Mouse (Mus musculus): ENCODE data around the gene Rom1. TPM values are rescaled to one million over a fixed set of nuclear protein-coding genes. Genes with fewer than 3 reads are reported as not detected.

The Rom1 gene
- polyA plus RNA-seq, 1 experiment from 2014 or later: 1.4 TPM

DNA sequence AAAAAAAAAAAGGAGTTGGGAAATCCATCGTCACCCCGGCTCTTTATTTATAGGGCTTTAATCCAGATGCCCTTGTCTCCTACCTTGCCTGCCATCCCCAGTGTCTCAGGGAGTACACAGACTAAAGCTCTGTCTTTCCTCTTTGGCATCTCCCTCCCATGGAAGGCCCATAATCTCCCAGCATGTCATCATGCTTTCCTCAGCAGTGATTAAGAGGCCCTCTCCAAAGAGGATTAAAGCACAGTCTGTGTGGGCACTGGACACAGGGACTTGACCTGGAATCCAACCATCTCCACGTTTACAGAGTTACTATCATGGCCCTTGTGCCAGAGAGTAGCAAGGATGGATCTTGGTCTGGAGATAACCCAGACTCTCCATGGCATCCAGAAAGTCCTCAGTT, 45.5 kb downstream of the Rom1 start, which contains the start of the genes Lbhd1 and Gm49403:
Lbhd1 (plus strand) TSS at position 117 of the 400 bp plus-strand sequence.
Gm49403 (plus strand) TSS at position 315 of the 400 bp plus-strand sequence.
- ATAC-seq (ENCODE audit: low FRiP score): no peak

DNA sequence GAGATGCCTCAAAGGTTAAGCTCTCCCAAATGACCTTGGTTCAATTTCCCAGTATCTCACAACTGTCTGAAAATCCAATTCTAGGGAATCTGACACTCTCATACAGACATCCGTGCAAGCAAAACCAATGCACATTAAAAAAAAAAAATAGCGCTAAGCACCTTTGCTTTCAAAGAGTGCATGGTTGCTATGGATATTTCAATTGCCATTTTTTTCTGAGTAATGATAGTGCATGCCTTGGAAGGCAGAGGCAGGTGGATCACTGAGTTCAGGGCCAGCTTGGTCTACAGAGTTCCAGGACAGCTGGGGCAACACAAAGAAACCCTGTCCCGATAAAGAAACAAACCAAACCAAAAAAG, 48.1 kb downstream of the Rom1 start:
- ATAC-seq (ENCODE audit: low FRiP score) (peak; percentile 42), DNase-seq (ENCODE audit: low spot score, missing footprints) (no peak)
- H3K4me1 ChIP-seq (ENCODE audit: control insufficient read depth, insufficient read depth, low read length): peaks cover 7% of the 10 kb centered on the region; the same call in 1 of the 2 replicates
- H3K4me2 ChIP-seq: peak overlapping the region; percentile 87
- H3K9me3 ChIP-seq (ENCODE audit: control insufficient read depth, low read length): no peaks in the 10 kb centered on the region
- H3K36me3 ChIP-seq (ENCODE audit: control insufficient read depth, insufficient read depth, low read length): no peaks in the 10 kb centered on the region
- H3K4me3 ChIP-seq (ENCODE audit: low read depth, low read length): peak overlapping the region; percentile 73
- 13% methylated on average over 3 of the region's 3 CpGs for WGBS
- H3K9ac ChIP-seq (ENCODE audit: low read length): peak overlapping the region; percentile 87
- peak overlapping the region; percentile 56; the same call in 1 of the 2 replicates for H3K27ac ChIP-seq (ENCODE audit: low read depth, low read length)
- no peaks in the 10 kb centered on the region for H3K27me3 ChIP-seq (ENCODE audit: control insufficient read depth, insufficient read depth, low read length)

More for the DNA sequence above, 45.5 kb downstream of the Rom1 start, which contains the start of the genes Lbhd1 and Gm49403:
- H3K9me3 ChIP-seq (ENCODE audit: control insufficient read depth, low read length): no peaks in the 10 kb centered on the region
- H3K27me3 ChIP-seq (ENCODE audit: control insufficient read depth, insufficient read depth, low read length): no peaks in the 10 kb centered on the region
- H3K4me2 ChIP-seq: no peak within 1 kb of the TSS
- H3K27ac ChIP-seq (ENCODE audit: low read depth, low read length): no peak within 1 kb of the TSS
- no peak within 1 kb of the TSS for H3K4me3 ChIP-seq (ENCODE audit: low read depth, low read length)
- WGBS: 64% methylated on average over 3 of the region's 3 CpGs
- DNase-seq (ENCODE audit: low spot score, missing footprints): no peak
- H3K4me1 ChIP-seq (ENCODE audit: control insufficient read depth, insufficient read depth, low read length): peaks cover 14% of the 10 kb centered on the region
- no peaks in the 10 kb centered on the region for H3K36me3 ChIP-seq (ENCODE audit: control insufficient read depth, insufficient read depth, low read length)
- no peak within 1 kb of the TSS for H3K9ac ChIP-seq (ENCODE audit: low read length)

DNA sequence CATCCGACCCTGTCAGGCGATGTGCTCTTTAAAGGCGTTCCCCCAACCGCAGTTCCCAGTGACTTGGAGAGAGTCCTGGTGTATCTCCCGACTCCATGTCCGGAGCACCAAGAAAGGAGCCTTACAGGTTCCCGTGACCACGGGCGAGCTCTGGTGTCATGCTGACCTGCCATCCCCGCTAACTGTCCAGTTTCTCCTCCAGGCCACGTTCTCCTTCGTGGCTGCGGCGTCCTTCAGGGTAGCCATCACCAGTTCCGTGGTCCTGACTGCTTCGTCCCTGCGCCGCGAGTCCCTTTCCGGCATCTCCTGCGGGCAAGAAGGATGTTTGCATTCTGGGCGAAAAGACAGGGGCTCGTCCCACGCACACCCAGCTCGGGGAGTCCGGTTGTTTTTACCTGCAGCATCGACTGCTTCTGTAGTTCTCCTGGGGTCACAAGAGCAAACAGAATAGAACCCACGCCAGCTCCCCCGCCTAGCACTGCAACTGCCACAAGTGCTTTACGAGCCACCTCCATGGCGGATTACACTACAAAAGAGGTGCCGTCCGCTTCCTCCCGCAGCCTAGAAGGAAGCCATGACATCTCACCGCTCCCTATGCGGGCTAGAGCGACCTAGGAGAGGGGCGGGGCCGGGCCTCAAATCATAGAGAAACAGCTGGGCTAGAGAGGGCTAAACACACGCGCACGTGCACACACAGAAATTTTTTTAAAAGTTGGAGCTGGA, 48.7 kb downstream of the Rom1 start, which contains the start of gene Uqcc3:
Uqcc3 (minus strand) TSS at position 613 of the 723 bp plus-strand sequence.
- DNase-seq (ENCODE audit: low spot score, missing footprints): peak; percentile 97
- under 1% methylated on average over 42 of the region's 42 CpGs for WGBS
- Histone ChIP-seq H3K36me3 (ENCODE audit: control insufficient read depth, insufficient read depth, low read length) (no peaks in the 10 kb centered on the region), H3K4me3 (ENCODE audit: low read depth, low read length) (peak within 1 kb of the TSS; percentile 73), H3K4me1 (ENCODE audit: control insufficient read depth, insufficient read depth, low read length) (peaks cover 7% of the 10 kb centered on the region; the same call in 1 of the 2 replicates), H3K9me3 (ENCODE audit: control insufficient read depth, low read length) (no peaks in the 10 kb centered on the region), H3K27me3 (ENCODE audit: control insufficient read depth, insufficient read depth, low read length) (no peaks in the 10 kb centered on the region), H3K27ac (ENCODE audit: low read depth, low read length) (peak within 1 kb of the TSS; percentile 56), H3K9ac (ENCODE audit: low read length) (peak within 1 kb of the TSS; percentile 87), H3K4me2 (peak within 1 kb of the TSS; percentile 87)
- peak; percentile 98 for ATAC-seq (ENCODE audit: low FRiP score)

Small RNA genes within 50 kb of the gene (microRNA-seq; reads per million reads assigned to microRNA genes)
- gene Mir5136: not detected

Other genes starting within 250 kb of the Rom1 start
- gene Slc3a2, start 206.0 kb downstream of the Rom1 start, polyA plus RNA-seq (2014; fragmentation: Nextera tagmentation; extraction: Ambion mirVana): 139 and 142 TPM in 2 replicates
- gene Wdr74, start 193.5 kb downstream of the Rom1 start, polyA plus RNA-seq (2014; fragmentation: Nextera tagmentation; extraction: Ambion mirVana): 74.2 and 83.7 TPM in 2 replicates
- 1.5 and 2.7 TPM in 2 replicates for gene 1700092M07Rik, start 188.6 kb downstream of the Rom1 start, polyA plus RNA-seq (2014; fragmentation: Nextera tagmentation; extraction: Ambion mirVana)
- 85.6 and 94.7 TPM in 2 replicates for gene Stx5a, start 187.9 kb downstream of the Rom1 start, polyA plus RNA-seq (2014; fragmentation: Nextera tagmentation; extraction: Ambion mirVana)
- gene Nxf1, start 172.3 kb downstream of the Rom1 start, polyA plus RNA-seq (2014; fragmentation: Nextera tagmentation; extraction: Ambion mirVana): 209 and 235 TPM in 2 replicates
- gene Tmem223, start 158.4 kb downstream of the Rom1 start, polyA plus RNA-seq (2014; fragmentation: Nextera tagmentation; extraction: Ambion mirVana): 190 and 197 TPM in 2 replicates
- gene Tmem179b, start 154.9 kb downstream of the Rom1 start, polyA plus RNA-seq (2014; fragmentation: Nextera tagmentation; extraction: Ambion mirVana): 40.8 and 45.7 TPM in 2 replicates
- 15.4 and 19.6 TPM in 2 replicates for gene Taf6l, start 142.9 kb downstream of the Rom1 start, polyA plus RNA-seq (2014; fragmentation: Nextera tagmentation; extraction: Ambion mirVana)
- gene Polr2g, start 130.8 kb downstream of the Rom1 start, polyA plus RNA-seq (2014; fragmentation: Nextera tagmentation; extraction: Ambion mirVana): 169 and 177 TPM in 2 replicates
- gene Zbtb3, start 126.8 kb downstream of the Rom1 start, polyA plus RNA-seq (2014; fragmentation: Nextera tagmentation; extraction: Ambion mirVana): 6.1 and 6.5 TPM in 2 replicates
- gene Ttc9c, start 110.0 kb downstream of the Rom1 start, polyA plus RNA-seq (2014; fragmentation: Nextera tagmentation; extraction: Ambion mirVana): 51.7 and 59.7 TPM in 2 replicates
- 6.1 and 6.2 TPM in 2 replicates for gene Hnrnpul2, start 109.3 kb downstream of the Rom1 start, polyA plus RNA-seq (2014; fragmentation: Nextera tagmentation; extraction: Ambion mirVana)
- not detected in 2 replicates for gene AC129217.1, start 99.6 kb downstream of the Rom1 start, polyA plus RNA-seq (2014; fragmentation: Nextera tagmentation; extraction: Ambion mirVana)
- 50.6 and 52.7 TPM in 2 replicates for gene Bscl2, start 91.9 kb downstream of the Rom1 start, polyA plus RNA-seq (2014; fragmentation: Nextera tagmentation; extraction: Ambion mirVana)
- gene Gng3, start 90.2 kb downstream of the Rom1 start, polyA plus RNA-seq (2014; fragmentation: Nextera tagmentation; extraction: Ambion mirVana): 128 and 133 TPM in 2 replicates
- 0.18 and 0.30 TPM in 2 replicates for gene Lrrn4cl, start 78.6 kb downstream of the Rom1 start, polyA plus RNA-seq (2014; fragmentation: Nextera tagmentation; extraction: Ambion mirVana)
- 169 and 183 TPM in 2 replicates for gene Ubxn1, start 57.9 kb downstream of the Rom1 start, polyA plus RNA-seq (2014; fragmentation: Nextera tagmentation; extraction: Ambion mirVana)
- gene Uqcc3, start 48.4 kb downstream of the Rom1 start, polyA plus RNA-seq (2014; fragmentation: Nextera tagmentation; extraction: Ambion mirVana): 54.6 and 59.1 TPM in 2 replicates
- 109 and 123 TPM in 2 replicates for gene Lbhd1, start 45.6 kb downstream of the Rom1 start, polyA plus RNA-seq (2014; fragmentation: Nextera tagmentation; extraction: Ambion mirVana)
- gene Gm49403, start 45.4 kb downstream of the Rom1 start, polyA plus RNA-seq (2014; fragmentation: Nextera tagmentation; extraction: Ambion mirVana): not detected in 2 replicates
- gene 1810009A15Rik, start 40.5 kb downstream of the Rom1 start, polyA plus RNA-seq (2014; fragmentation: Nextera tagmentation; extraction: Ambion mirVana): 115 and 116 TPM in 2 replicates
- not detected in 2 replicates for gene Gm49416, start 40.4 kb downstream of the Rom1 start, polyA plus RNA-seq (2014; fragmentation: Nextera tagmentation; extraction: Ambion mirVana)
- 29.7 and 33.3 TPM in 2 replicates for gene Ints5, start 36.4 kb downstream of the Rom1 start, polyA plus RNA-seq (2014; fragmentation: Nextera tagmentation; extraction: Ambion mirVana)
- gene Ganab, start 31.3 kb downstream of the Rom1 start, polyA plus RNA-seq (2014; fragmentation: Nextera tagmentation; extraction: Ambion mirVana): 101 and 109 TPM in 2 replicates
- 42.1 and 46.0 TPM in 2 replicates for gene B3gat3, start 9.0 kb downstream of the Rom1 start, polyA plus RNA-seq (2014; fragmentation: Nextera tagmentation; extraction: Ambion mirVana)
- 5.8 and 8.2 TPM in 2 replicates for gene Eml3, start 196 bp upstream of the Rom1 start, polyA plus RNA-seq (2014; fragmentation: Nextera tagmentation; extraction: Ambion mirVana)
- gene Mta2, start 12.5 kb upstream of the Rom1 start, polyA plus RNA-seq (2014; fragmentation: Nextera tagmentation; extraction: Ambion mirVana): 50.9 and 56.0 TPM in 2 replicates
- gene Tut1, start 24.5 kb upstream of the Rom1 start, polyA plus RNA-seq (2014; fragmentation: Nextera tagmentation; extraction: Ambion mirVana): 23.5 and 28.4 TPM in 2 replicates
- 435 and 439 TPM in 2 replicates for gene Eef1g, start 37.7 kb upstream of the Rom1 start, polyA plus RNA-seq (2014; fragmentation: Nextera tagmentation; extraction: Ambion mirVana)
- gene Ahnak, start 59.9 kb upstream of the Rom1 start, polyA plus RNA-seq (2014; fragmentation: Nextera tagmentation; extraction: Ambion mirVana): 5.0 and 6.3 TPM in 2 replicates
- not detected in 2 replicates for gene Scgb1a1, start 158.6 kb upstream of the Rom1 start, polyA plus RNA-seq (2014; fragmentation: Nextera tagmentation; extraction: Ambion mirVana)
- gene Asrgl1, start 206.3 kb upstream of the Rom1 start, polyA plus RNA-seq (2014; fragmentation: Nextera tagmentation; extraction: Ambion mirVana): 13.5 and 14.2 TPM in 2 replicates